Mouse (Mus musculus) bone marrow, adult 2 months (tissue): Measurements from ENCODE around the gene Pigu.

Experiments
- CTCF ChIP-seq: fragments of 200-500 bp; IDR thresholded peaks from 2 replicates; pipeline ENCODE4 v1.5.1; 2011; ENCODE audit warnings: low read length, control low read depth; ENCODE audit not compliant: control insufficient read depth, insufficient read depth
- POLR2A ChIP-seq: fragments of 200-500 bp; IDR thresholded peaks from 2 replicates; pipeline ENCODE4 v1.6.1; 2011; ENCODE audit warnings: low read depth, mild to moderate bottlenecking, control low read depth, low read length, borderline replicate concordance; ENCODE audit not compliant: control insufficient read depth

- no peak for TF ChIP-seq POLR2A
- TF ChIP-seq CTCF: no peak
Observed at GRCm38 (mm10) chr2:155272396-155273170, 84.6 kb downstream of the Pigu start.
